Mouse (Mus musculus): Measurements from ENCODE around the gene Ly6c2. TPM values are rescaled to one million over a fixed set of nuclear protein-coding genes. Genes with fewer than 3 reads are reported as not detected.

Gene Ly6c2
- total RNA-seq (2023): 1,000 to 10,000 TPM in 1 of 2 experiments, 100 to 1,000 TPM in 1; 954 to 1,046 TPM

DNA sequence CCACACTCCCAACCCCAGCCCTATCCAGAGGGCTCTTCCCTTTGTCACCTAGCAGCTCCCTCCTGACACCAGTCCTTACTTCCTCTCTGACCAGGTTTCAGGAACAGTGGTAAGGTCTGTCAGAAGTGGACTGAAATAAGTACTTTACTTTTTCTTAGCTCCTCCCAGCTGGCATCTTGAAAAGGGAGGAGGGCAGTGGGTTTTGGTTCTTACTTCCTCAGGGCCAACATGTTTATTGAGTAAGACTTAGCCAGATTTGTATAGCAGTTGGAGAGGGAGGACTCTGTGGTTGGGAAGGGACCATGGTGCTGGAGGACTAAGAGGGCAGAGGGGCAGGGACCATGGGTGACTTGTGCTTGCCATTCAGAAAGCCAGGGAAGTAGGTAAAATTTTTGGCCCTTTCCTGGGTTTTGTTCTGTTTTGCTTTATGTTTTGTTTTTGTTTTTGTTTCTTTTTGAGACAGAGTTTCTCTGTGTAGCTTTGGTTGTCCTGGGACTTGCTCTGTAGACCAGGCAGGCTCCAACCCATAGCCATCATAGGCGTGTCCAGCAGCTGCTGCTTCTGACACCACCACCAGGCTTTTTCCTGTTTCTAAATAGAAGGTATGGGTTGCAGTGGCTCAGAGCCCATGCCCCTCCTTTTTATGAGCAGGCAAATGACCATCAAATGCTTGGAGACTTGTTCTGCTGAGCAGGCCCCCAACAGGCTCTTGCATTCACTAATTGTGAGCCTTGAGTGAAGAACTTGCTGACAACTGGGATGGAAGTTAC lies at the start of gene Ly6c2:
Ly6c2 (minus strand) TSS at position 110 of the 770 bp plus-strand sequence.

DNA sequence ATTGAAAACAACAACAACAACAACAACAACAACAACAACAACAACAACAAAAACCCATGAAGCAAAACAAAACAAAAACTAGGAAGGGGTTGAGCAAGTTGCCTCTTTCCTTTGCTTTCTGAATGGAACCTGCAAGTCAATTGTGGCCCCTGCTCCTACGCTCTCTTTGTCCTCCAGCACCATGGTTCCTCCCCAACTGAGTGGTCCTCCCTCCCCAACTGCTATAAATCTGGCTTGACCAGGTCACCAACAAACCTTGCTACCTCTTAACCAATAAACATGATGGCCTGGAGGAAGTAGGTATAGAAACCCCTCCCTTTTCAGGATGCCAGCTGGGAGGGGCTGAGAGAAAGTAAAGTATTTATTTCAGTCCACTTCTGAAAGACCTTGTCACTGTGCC lies 43.2 kb upstream of the Ly6c2 start, which contains the start of gene Ly6g:
Ly6g (plus strand) TSS at position 301 of the 400 bp plus-strand sequence.

Other genes starting within 250 kb of the Ly6c2 start
- gene 2010109I03Rik, start 214.9 kb downstream of the Ly6c2 start, total RNA-seq (2023): 1 to 10 TPM in 1 of 2 experiments, under 1 TPM in 1; 0.93 to 1.5 TPM
- 1 to 10 TPM; 5.1 to 6.3 TPM for gene Ly6i, start 128.5 kb downstream of the Ly6c2 start, total RNA-seq (2023)
- 1 to 10 TPM in 1 of 2 experiments, under 1 TPM in 1; 0.44 to 6.7 TPM for gene Ly6a, start 113.9 kb downstream of the Ly6c2 start, total RNA-seq (2023)
- 10 to 100 TPM; 18.9 TPM for gene Ly6c1, start 63.1 kb downstream of the Ly6c2 start, total RNA-seq (2023)
- gene Ly6g, start 43.3 kb upstream of the Ly6c2 start, total RNA-seq (2023): 100 to 1,000 TPM; 696 to 806 TPM
- gene BC025446, start 104.4 kb upstream of the Ly6c2 start, total RNA-seq (2023): not detected
- gene Ly6f, start 156.5 kb upstream of the Ly6c2 start, total RNA-seq (2023): not detected

Measured in neutrophil, adult 59 days (primary cell).